Mouse (Mus musculus) liver, postnatal 0 days (tissue): ENCODE results near the gene Myo1b.

Experiments
- CTCF ChIP-seq: sonication (generic); IDR thresholded peaks from 2 replicates; pipeline ENCODE4 v1.5.1; 2016; ENCODE audit warnings: antibody characterized with exemption, low read depth
- EP300 ChIP-seq: IDR thresholded peaks from 2 replicates; pipeline ENCODE4 v1.6.1; 2016; ENCODE audit warnings: antibody characterized with exemption, low read depth, mild to moderate bottlenecking

GRCm38 (mm10) chr1:51911331-51911730, 4.5 kb downstream of the Myo1b start:
- TF ChIP-seq CTCF (no peak), EP300 (no peak)
